Mouse (Mus musculus) liver, embryonic 13.5 days (tissue): ENCODE results near the gene Nmrk1. TPM values are rescaled to one million over a fixed set of nuclear protein-coding genes. Genes with fewer than 3 reads are reported as not detected.

Experiments
- ATAC-seq: fragments of 200-750 bp; cut with Nextera tagmentation; 2 replicates; pipeline ENCODE4 v1.8.0; 2017; ENCODE audit warnings: low read depth, mild to moderate bottlenecking, moderate number of reproducible peaks, moderate library complexity
- DNase-seq: peaks from one replicate; pipeline ENCODE4 v3.0.0; 2022
- H3K27ac ChIP-seq: fragments of 300-500 bp; sonication (generic); 2 replicates; pipeline ENCODE4 v1.5.1; 2015; ENCODE audit warnings: moderate library complexity, mild to moderate bottlenecking, inconsistent platforms
- H3K27me3 ChIP-seq: fragments of 300-500 bp; sonication (generic); 2 replicates; pipeline ENCODE4 v1.6.1; 2015; ENCODE audit warnings: mild to moderate bottlenecking, inconsistent platforms
- H3K36me3 ChIP-seq: fragments of 300-500 bp; sonication (generic); 2 replicates; pipeline ENCODE4 v1.6.1; 2015; ENCODE audit warnings: mild to moderate bottlenecking, inconsistent platforms
- H3K4me1 ChIP-seq: fragments of 300-500 bp; sonication (generic); replicated peaks from 2 replicates; pipeline ENCODE4 v1.6.1; 2015; ENCODE audit warnings: inconsistent platforms
- H3K4me2 ChIP-seq: fragments of 300-500 bp; sonication (generic); 2 replicates; pipeline ENCODE4 v1.6.1; 2015; ENCODE audit warnings: inconsistent platforms, mild to moderate bottlenecking, moderate library complexity
- H3K4me3 ChIP-seq: fragments of 300-500 bp; sonication (generic); replicated peaks from 2 replicates; pipeline ENCODE4 v1.5.1; 2015; ENCODE audit warnings: mild to moderate bottlenecking, inconsistent platforms
- H3K9ac ChIP-seq: fragments of 300-500 bp; sonication (generic); 2 replicates; pipeline ENCODE4 v1.6.1; 2015; ENCODE audit warnings: mild to moderate bottlenecking, inconsistent platforms
- H3K9me3 ChIP-seq: fragments of 300-500 bp; sonication (generic); replicated peaks from 2 replicates; pipeline ENCODE4 v1.6.1; 2016; ENCODE audit warnings: inconsistent platforms
- WGBS: fragments of 180-500 bp; shearing (Covaris S2); methylation state at CpG from one replicate; pipeline ENCODE4 v1.1.7; 2015; ENCODE audit not compliant: insufficient replicate concordance; 5-methylcytosine and 5-hydroxymethylcytosine counted together
- polyA plus RNA-seq: library from polyadenylated mRNA; unstranded; fragments of >200 nt; fragmentation: Nextera tagmentation; extraction: Ambion mirVana; gene quantifications from 2 replicates; pipeline ENCODE4 v1.2.1, GENCODE M21; 2015

Nmrk1 gene
- polyA plus RNA-seq, 1 experiment from 2014 or later = 6.8 TPM

DNA sequence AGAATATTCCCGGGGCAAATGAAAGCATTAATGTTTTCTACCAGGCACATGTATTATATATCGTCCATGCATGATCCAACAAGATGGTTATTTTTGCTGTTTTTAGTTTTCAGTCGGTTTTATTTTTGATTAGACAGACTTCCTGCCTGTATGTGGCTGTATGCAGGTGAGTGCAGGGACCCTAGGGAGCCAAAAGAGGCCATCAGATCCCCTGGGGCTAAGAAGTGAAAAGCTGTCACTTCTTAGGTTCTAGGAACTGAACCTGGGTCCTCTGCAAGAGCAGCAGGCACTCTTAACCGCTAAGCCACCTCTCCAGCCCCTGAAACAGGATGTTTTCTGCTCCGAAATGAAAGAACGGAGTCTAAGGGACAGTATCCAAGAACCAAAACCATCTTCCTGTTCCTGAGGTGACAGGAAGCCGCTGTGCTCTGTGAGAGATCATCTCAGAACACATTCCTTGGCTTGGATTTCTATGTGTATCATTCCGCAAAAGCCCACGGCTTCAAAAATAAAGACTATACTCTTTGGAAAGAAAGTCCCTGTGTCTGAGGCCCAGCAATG lies 16.0 kb upstream of the Nmrk1 start:
- Histone ChIP-seq H3K27ac (no peak overlapping the region; the same call in 1 of the 2 replicates), H3K4me2 (no peak overlapping the region), H3K27me3 (no peaks in the 10 kb centered on the region), H3K4me1 (peaks cover 37% of the 10 kb centered on the region), H3K4me3 (no peak overlapping the region), H3K9ac (no peak overlapping the region), H3K36me3 (no peaks in the 10 kb centered on the region), H3K9me3 (no peaks in the 10 kb centered on the region)
- no peak for DNase-seq
- no peak for ATAC-seq
- 53% methylated on average over 9 of the region's 9 CpGs for WGBS

DNA sequence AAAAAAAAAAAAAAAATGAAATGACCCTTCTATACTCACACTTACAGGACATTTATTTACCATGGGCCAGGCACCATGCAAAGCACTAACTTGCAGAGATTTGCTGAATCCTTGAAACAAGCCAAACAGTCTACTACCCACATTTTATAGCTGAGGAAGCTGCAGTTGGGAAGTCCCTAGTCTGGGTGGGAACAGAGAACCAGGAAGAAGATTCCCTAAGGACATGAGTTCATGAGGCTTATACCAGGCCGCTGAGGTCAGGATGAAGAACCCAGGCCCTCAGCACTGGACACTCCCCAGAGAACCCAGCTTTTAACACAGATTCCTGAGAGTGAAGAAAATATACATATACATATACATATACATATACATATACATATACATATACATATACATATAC lies 14.2 kb upstream of the Nmrk1 start:
- peaks cover 37% of the 10 kb centered on the region for H3K4me1 ChIP-seq
- H3K9me3 ChIP-seq = no peaks in the 10 kb centered on the region
- no peak overlapping the region for H3K4me2 ChIP-seq
- no peaks in the 10 kb centered on the region for H3K36me3 ChIP-seq
- no peak overlapping the region for H3K4me3 ChIP-seq
- 73% methylated on average over 1 of the region's 1 CpGs for WGBS
- ATAC-seq = no peak
- DNase-seq = no peak
- H3K9ac ChIP-seq = no peak overlapping the region
- H3K27ac ChIP-seq = no peak overlapping the region
- H3K27me3 ChIP-seq = no peaks in the 10 kb centered on the region

DNA sequence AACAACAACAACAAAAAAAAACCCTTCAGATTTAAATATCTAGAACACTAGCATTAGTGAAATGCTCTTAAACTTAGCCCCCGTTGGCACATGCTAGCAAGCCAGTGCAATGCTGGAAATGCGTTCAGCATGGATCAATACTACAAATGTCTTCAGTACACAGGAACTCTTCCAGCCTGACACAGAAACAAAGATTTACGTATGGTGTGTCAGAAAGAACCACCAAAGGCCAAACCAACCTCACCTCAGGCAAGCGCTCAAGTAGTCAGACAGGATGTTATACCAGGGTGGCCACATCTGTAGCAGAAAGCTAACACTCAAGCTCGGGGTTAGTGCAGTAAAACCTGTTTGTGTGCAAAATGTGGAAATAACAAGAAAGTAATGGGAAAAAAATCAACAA lies 12.7 kb upstream of the Nmrk1 start:
- WGBS = 61% methylated on average over 5 of the region's 5 CpGs
- DNase-seq = no peak

DNA sequence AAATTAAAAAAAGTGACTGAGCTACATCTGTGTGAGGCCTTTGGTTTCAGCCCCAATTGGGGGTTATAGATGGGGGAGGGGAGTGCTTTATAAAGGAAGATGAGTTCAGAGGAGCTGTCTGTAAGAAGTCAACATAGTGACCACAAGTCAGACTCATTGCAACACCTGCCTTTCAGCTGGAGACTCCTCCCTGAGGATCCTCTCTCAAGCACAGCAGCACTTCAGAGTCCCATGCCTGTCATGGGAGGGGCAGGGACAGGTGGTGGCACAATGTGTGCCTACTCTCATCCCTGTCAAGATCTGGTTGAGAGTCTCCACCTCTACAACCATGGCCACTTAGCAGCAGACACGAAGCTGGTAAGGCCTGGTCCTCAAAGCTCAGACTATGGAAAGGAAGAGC lies 12.1 kb upstream of the Nmrk1 start:
- Histone ChIP-seq H3K9me3 (no peaks in the 10 kb centered on the region), H3K27ac (no peak overlapping the region), H3K4me3 (no peak overlapping the region), H3K4me2 (no peak overlapping the region), H3K36me3 (no peaks in the 10 kb centered on the region), H3K4me1 (peaks cover 38% of the 10 kb centered on the region), H3K27me3 (no peaks in the 10 kb centered on the region), H3K9ac (no peak overlapping the region)
- ATAC-seq (no peak), DNase-seq (no peak)
- WGBS = 57% methylated on average over 1 of the region's 1 CpGs

More for the DNA sequence above, 12.7 kb upstream of the Nmrk1 start:
- Histone ChIP-seq H3K9ac (no peak overlapping the region), H3K9me3 (no peaks in the 10 kb centered on the region), H3K4me1 (peaks cover 37% of the 10 kb centered on the region), H3K27me3 (no peaks in the 10 kb centered on the region), H3K4me2 (no peak overlapping the region), H3K27ac (no peak overlapping the region), H3K36me3 (no peaks in the 10 kb centered on the region), H3K4me3 (no peak overlapping the region)
- ATAC-seq = no peak

DNA sequence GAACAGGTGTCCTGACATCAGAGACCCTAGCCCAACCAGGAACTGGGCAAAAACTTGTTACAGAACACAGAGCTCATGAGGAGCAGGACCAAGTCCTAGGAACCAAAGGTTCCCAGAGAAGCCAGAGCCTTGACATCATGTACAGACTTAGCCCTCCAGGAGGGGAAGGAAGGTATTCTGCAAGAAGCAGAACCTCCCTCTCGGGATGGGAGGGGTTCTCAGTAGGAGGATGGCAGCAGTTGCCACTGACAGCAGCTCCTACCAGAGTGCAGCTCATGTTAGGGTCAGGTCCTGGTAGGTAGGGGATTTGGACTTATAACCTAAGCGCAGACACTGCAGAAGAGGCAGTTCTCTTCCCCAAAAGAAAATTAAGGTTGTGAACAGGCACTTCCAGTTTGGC lies 7.9 kb upstream of the Nmrk1 start:
- Histone ChIP-seq H3K27me3 (no peaks in the 10 kb centered on the region), H3K9ac (no peak overlapping the region), H3K4me1 (peaks cover 23% of the 10 kb centered on the region; the same call in 1 of the 2 replicates), H3K9me3 (no peaks in the 10 kb centered on the region), H3K4me2 (no peak overlapping the region), H3K36me3 (no peaks in the 10 kb centered on the region), H3K4me3 (no peak overlapping the region), H3K27ac (no peak overlapping the region)
- WGBS = 50% methylated on average over 2 of the region's 2 CpGs
- ATAC-seq = no peak
- no peak for DNase-seq

DNA sequence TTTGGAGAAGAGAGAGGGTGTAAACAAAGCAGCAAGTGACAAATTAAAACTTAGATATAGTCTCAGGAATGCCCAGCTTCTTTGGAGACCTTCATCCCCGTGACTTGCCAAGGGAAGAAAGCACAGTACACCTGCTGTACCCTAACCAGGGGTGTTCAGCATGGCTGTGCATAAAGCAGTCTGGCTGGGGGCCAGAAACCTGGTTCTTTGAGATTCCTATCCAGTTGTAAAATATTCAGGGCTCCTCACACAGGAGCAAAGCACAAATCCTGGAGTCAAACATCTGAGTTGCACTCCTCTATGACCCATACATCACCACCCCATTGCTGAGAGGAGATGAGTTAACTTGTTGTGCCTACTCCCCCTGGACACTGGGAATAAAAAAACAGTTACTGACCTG lies 2.2 kb upstream of the Nmrk1 start:
- H3K36me3 ChIP-seq = no peaks in the 10 kb centered on the region
- no peak for ATAC-seq
- peaks cover 35% of the 10 kb centered on the region for H3K4me1 ChIP-seq
- no peak overlapping the region for H3K27ac ChIP-seq
- peak overlapping the region; percentile 86 for H3K4me2 ChIP-seq
- H3K9me3 ChIP-seq = no peaks in the 10 kb centered on the region
- no peaks in the 10 kb centered on the region for H3K27me3 ChIP-seq
- 79% methylated on average over 1 of the region's 1 CpGs for WGBS
- H3K4me3 ChIP-seq = peak overlapping the region; percentile 95; the same call in 1 of the 2 replicates
- no peak for DNase-seq
- H3K9ac ChIP-seq = peak overlapping the region; percentile 86; the same call in 1 of the 2 replicates

DNA sequence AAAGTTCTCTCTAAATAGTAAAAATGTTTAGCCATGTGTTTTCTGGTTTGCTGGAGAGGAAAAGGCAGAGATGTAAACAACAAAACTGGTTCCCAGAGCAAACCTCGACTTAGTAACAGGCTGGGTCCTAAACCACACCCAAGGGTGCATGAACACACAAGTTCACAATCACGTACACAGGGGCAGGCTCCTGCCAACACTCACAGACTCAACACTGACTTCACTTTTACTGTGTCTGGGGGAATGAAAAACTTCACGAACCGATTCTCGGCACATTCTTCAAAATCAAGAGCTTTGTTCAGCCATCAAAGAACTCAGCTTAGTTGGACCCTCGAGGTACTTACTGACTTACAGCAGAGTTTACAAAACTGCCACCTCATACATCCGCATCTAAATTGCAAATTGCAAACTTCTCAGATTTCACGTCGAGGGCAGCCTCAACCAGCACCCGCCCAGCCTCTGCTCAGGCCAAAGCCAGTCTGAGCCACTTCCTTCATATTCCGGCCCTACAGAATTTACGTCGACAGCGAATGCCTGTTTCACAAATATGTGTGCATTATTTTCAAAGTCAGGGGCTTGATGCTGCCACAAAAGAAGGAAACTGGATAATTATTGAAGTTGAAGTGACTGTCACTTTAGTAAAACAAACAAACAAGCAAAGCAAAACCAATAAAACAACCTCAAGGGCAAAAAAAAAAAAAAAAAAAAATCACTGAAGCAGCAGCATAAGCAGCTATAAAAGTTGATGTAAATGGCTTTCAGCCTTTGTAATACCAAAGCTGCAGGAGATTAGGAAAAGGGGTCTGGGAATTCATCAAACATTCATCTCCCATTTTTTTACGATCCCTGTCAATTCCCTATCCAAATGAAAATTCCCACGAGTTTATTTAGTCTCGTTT lies 1.3 kb upstream of the Nmrk1 start:
- H3K9me3 ChIP-seq = no peaks in the 10 kb centered on the region
- H3K4me2 ChIP-seq = peak overlapping the region; percentile 86
- peaks cover 35% of the 10 kb centered on the region for H3K4me1 ChIP-seq
- 13% methylated on average over 17 of the region's 17 CpGs for WGBS
- peak overlapping the region; percentile 95 for H3K4me3 ChIP-seq
- ATAC-seq = no peak
- no peaks in the 10 kb centered on the region for H3K27me3 ChIP-seq
- no peaks in the 10 kb centered on the region for H3K36me3 ChIP-seq
- H3K9ac ChIP-seq = peak overlapping the region; percentile 86
- H3K27ac ChIP-seq = peak overlapping the region; percentile 83
- DNase-seq = peak; percentile 8

DNA sequence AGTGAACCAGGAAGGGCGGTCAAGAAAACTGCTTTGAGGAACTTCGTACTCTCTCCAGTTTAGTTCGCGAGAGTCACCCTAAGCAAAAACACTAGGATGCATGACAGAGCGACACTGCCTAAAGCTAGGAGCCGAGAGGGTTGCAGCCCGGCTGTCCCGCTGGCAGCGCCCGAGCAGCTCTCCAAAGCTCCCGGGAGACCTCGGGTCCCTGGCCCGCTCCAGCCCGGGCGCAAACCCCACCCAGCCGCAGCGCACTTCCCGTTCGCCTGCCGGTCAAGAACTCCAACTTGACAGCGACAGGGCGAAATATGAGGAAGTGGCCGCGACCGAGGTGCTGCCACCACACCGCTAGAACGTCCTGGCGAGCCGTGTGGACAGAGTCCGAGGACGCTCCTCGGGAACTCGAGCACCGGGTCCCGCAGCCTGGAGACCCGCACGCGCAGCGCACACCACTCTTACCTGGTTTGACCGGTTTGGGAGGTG lies 548 bp upstream of the Nmrk1 start:
- no peaks in the 10 kb centered on the region for H3K36me3 ChIP-seq
- H3K27ac ChIP-seq = peak overlapping the region; percentile 83
- H3K4me1 ChIP-seq = peaks cover 35% of the 10 kb centered on the region
- DNase-seq = peak; percentile 53
- WGBS = under 1% methylated on average over 40 of the region's 40 CpGs
- H3K27me3 ChIP-seq = no peaks in the 10 kb centered on the region
- no peaks in the 10 kb centered on the region for H3K9me3 ChIP-seq
- peak overlapping the region; percentile 86 for H3K4me2 ChIP-seq
- H3K9ac ChIP-seq = peak overlapping the region; percentile 86
- peak; percentile 65 for ATAC-seq
- H3K4me3 ChIP-seq = peak overlapping the region; percentile 95

DNA sequence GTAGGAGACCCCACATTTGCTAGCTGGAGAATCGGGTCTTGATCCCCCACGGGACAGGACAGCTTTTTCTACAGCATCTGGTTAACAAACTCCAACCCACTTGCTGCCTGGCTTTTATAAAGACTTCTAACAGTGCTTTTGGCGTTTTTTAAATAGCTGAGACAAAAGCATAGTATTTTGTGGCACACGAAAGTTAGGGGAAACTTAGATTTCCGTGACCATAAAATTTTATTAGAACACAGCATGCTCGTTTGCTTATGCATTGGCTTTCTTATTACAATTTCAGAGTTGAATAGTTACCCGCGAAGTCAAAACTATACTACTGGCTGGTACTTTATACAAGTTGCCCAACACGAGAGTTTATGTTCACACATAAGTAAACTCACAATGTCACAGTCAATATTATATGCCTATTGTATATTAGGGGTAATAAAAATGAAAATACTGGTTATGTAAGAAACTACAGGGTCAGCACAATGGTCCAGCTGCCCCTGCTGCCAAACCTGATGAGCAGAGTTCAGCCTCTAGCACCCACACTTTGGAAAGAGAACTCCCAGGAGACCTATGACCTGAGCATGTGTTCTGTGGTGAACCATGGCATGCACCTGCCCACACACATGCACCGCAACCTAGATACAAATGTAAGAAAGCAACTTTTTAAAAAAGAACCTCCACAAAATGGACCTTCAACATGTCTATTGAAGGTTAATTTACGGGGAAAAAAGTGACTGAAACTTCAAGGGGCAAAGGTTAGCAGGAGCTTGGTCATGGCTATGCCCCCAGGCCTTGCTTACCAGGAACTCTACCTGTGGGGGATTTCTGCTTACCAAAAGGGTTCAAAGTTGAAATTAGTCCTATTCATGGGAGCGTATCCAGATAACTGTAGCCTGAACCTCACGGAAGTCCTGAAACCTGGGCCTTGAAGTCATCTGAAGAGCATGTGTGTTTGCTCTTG lies 758 bp downstream of the Nmrk1 start:
- ATAC-seq = no peak
- H3K27ac ChIP-seq = 0 out of 2 replicates have a peak overlapping the region, but pooled peaks have one; percentile 27
- H3K4me1 ChIP-seq = peaks cover 35% of the 10 kb centered on the region

DNA sequence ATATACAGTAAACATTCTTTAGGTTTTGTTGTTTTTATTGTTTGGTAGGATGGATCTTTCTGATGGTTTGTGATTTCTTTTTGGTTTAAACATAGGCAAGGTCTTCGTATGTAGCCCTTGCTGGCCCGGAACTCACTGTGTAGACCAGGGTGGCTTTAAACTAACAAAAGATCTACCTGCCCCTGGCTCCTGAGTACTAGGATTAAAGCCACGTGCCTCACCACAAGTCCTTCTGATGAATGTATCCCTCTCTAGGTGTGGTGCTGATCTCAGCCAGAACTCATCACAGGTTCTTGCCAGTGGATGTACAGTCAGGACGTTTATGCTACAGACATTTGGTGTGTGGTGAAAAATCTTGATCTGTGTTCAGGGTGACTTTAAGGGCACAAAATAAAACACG lies 6.2 kb downstream of the Nmrk1 start:
- Histone ChIP-seq H3K36me3 (no peaks in the 10 kb centered on the region), H3K9ac (no peak overlapping the region), H3K4me3 (no peak overlapping the region), H3K4me1 (0 out of 2 replicates have a peak, but pooled peaks cover 9% of the 10 kb centered on the region), H3K27me3 (no peaks in the 10 kb centered on the region), H3K9me3 (no peaks in the 10 kb centered on the region), H3K4me2 (no peak overlapping the region), H3K27ac (no peak overlapping the region)
- DNase-seq = no peak
- 0 out of 2 replicates have a peak, but pooled peaks have one; percentile 17 for ATAC-seq
- WGBS = 65% methylated on average over 5 of the region's 5 CpGs

More for the DNA sequence above, 758 bp downstream of the Nmrk1 start:
- WGBS = 52% methylated on average over 13 of the region's 13 CpGs
- Histone ChIP-seq H3K9ac (peak overlapping the region; percentile 86), H3K4me2 (peak overlapping the region; percentile 86), H3K4me3 (peak overlapping the region; percentile 95), H3K36me3 (no peaks in the 10 kb centered on the region), H3K27me3 (no peaks in the 10 kb centered on the region), H3K9me3 (no peaks in the 10 kb centered on the region)
- DNase-seq = no peak

DNA sequence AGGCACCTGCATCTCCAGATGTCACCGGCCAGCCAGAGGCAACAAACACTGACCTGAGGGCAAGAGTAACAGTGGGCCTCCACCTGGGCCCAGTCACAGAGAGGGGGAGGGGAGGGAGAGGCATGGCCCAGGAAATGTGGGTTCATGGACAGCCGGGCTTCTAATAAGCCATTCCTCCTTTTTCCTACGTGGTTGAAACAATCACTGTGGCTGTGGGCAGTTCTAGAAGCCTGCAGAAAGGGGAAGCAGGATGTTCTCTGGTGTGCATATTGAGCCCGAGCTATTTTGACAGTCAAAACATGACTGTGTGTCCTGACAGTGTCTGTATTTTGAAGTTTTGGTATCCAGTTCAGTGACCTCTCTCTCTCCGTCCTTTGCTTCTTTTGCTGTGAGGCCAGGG lies 7.2 kb downstream of the Nmrk1 start:
- no peaks in the 10 kb centered on the region for H3K9me3 ChIP-seq
- no peak overlapping the region for H3K27ac ChIP-seq
- no peak for ATAC-seq
- H3K4me2 ChIP-seq = no peak overlapping the region
- no peaks in the 10 kb centered on the region for H3K27me3 ChIP-seq
- no peak overlapping the region for H3K4me3 ChIP-seq
- no peak overlapping the region for H3K9ac ChIP-seq
- H3K36me3 ChIP-seq = no peaks in the 10 kb centered on the region
- peaks cover 18% of the 10 kb centered on the region for H3K4me1 ChIP-seq
- no peak for DNase-seq
- WGBS = 36% methylated on average over 5 of the region's 5 CpGs
